Mouse (Mus musculus): ENCODE measurements at regions not wholly inside any gene's neighbourhood (a gene's known extent, or its start where the extent isn't known, plus 50 kb on each side); places are given as distances from the start of the nearest gene placed in this dataset.

DNA sequence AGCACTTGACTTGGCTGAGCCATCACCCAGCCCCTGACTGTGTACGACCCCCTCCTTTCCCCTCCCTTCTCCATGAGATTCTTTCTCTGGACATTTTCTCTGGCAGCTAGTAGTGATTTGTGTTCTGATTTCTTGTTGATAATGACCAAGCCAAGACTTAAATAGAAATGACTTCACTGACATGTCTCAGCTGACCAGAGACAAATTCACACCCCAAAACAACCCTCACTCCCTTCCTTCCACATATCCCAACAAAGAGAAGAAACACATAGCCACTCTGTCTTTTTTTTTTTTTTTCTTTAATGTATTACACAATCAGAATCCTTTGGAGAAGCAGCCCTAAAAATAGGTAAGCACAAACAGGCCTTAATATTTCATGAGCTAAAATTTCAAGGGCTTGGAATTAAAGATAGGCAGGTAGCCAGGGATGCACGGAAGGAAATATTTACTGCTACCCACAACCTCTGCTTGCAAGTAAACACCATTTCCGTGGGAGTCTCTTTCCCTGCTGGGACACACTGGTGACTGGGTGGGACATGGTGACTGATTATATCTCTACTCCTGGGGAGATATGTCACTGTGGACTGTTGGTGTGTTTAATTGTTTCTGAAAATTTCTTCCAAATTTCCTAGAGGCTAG is 272.1 kb upstream of the Adgrl2 start:
- DNase-seq: no peak

GRCm38 (mm10) chr3:149261764-149262163 is 271.4 kb upstream of the Adgrl2 start:
- no peak for DNase-seq

- no peak for DNase-seq
These were observed 268.5 kb upstream of the Adgrl2 start for GRCm38 (mm10) chr3:149258826-149259225.

DNA sequence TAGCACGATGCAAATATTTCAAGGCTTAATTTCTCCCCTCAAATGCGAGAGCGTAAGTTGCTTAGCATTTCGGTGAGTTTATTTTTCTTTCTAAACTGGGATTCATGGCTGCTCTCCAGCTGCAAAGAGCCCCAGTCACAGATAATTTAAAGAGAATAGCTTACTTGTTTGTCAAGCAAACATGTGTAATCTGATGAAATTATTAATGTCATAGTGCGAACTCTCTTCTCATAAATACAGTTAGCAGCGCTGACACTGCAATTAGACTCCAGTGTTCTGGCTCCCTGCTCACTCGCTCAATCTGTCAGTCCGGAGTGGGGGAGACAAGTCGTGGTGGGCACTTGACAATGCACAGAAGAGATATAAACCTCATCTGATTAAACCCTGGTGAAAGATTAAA is 266.5 kb upstream of the Adgrl2 start:
- no peak for DNase-seq

- no peak for DNase-seq
These were observed 262.7 kb upstream of the Adgrl2 start for GRCm38 (mm10) chr3:149253080-149253479.

DNA sequence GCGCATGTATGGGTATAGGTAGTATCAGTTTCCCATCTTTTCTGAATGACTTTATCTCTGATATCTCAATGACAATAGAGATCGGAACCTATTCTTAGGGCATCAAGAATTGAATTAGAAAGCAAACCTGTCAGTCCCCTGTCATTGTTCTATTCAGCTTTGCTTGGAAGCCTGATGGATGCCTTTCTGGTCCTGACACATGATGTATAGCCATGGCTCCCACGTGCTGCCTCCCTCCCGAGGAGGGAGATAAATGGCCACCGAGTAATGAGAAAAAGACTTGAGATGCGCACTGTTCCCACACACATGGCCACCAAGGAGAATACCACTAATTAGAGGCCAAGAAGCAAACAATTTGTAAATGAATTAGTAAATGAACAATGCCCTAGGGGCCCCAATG is 261.8 kb upstream of the Adgrl2 start:
- no peak for DNase-seq

DNA sequence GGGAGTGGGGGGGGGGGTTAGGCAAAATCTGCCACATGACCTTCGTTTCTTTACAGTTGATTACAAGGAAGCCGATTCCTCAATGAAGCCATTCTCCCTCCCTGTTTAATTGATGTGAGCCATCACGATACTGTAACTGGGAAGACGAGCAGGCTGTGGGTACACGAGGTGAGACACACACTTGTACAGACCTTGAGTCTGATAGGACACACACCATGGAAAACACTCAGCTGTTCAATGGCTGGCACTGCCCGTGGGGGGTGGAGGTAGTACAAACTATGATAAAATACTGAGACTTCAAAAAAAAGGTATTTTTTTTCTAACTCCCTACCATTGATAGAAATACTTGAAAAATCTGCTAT is 257.3 kb upstream of the Adgrl2 start:
- DNase-seq: no peak

- no peak for DNase-seq
These were observed 256.7 kb upstream of the Adgrl2 start for GRCm38 (mm10) chr3:149246935-149247625.

DNA sequence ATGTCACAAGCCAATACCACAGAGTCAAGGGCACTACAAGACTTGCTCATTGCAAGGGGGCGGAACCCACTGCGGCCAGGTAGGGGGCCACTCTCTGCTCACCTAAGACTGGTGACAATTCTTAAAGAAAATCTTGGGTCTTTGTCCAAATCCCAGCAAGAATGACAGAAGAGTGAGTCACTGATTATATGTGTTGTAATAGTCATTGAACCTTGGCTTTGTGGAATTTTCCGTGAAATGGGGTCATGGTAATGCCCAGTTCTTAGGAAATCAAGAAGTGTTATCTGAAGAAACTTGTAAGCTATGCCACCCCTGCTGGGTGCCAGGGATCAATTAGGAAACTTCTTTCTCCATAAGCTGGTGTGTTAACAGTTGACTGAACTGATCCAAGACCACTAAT is 249.3 kb upstream of the Adgrl2 start:
- DNase-seq: no peak

- no peak for DNase-seq
These were observed 247.7 kb upstream of the Adgrl2 start for GRCm38 (mm10) chr3:149238076-149238475.

- no peak for DNase-seq
These were observed 244.8 kb upstream of the Adgrl2 start for GRCm38 (mm10) chr3:149235183-149235582.

GRCm38 (mm10) chr3:149233691-149234131 is 243.4 kb upstream of the Adgrl2 start:
- DNase-seq: no peak

- no peak for DNase-seq
These were observed 242.9 kb upstream of the Adgrl2 start for GRCm38 (mm10) chr3:149233191-149233641.

DNA sequence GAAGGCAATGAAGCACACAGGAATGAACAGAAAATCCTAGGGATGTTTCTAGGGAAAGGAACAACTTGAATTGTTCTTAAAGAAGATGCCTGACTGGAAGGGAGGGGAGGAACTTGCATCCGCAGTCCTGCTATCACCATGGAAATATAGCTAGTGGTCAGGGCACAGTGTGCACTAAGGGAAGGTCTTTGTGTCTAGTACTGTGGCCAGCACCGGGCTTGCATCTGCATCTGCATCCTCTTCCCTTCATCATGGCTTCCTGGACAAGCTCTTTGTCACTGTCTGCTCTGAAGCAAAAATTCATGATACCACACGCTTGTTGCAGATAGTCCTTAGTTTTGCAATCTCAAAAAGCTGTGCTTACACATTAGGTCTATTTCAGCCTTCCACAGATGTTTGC is 241.0 kb upstream of the Adgrl2 start:
- DNase-seq: no peak

DNA sequence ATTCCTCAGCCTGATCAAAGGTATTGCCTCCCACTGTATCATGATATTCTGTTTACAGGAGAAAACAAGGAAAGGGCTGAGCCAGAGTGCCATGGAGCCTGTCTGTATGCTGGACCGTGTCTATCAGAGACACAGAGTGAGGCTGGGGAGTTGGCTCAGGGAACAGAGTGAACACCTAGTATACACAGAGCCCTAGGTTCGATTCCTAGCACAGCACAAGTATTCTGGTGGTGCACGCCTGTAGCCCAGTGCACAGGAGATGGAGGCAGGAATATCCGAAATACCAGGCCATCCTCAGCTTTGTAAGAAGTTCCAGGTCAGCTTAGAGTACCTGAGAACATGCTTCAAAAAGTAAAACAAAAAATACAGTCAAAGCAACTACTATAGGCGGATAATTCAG is 237.2 kb upstream of the Adgrl2 start:
- DNase-seq: no peak

DNA sequence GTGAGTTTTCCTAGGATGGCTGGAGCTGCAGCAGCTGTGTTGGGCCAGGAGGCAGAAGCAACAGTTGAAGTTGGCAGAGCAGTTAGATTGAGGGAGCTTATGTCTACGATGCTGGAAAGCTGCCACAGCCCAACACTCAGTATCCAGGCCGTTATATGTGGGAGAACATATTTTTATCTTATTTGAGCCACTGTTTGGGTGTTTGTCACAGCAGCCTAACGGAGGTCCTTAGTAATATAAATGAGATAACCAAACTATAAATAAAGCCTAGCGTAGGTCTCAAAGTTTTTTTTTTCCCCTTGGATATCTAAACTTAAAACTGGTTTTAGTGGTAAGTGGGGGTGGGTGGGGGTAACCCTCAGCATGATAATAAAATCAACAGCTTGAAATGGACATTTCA is 236.4 kb upstream of the Adgrl2 start:
- DNase-seq: no peak

DNA sequence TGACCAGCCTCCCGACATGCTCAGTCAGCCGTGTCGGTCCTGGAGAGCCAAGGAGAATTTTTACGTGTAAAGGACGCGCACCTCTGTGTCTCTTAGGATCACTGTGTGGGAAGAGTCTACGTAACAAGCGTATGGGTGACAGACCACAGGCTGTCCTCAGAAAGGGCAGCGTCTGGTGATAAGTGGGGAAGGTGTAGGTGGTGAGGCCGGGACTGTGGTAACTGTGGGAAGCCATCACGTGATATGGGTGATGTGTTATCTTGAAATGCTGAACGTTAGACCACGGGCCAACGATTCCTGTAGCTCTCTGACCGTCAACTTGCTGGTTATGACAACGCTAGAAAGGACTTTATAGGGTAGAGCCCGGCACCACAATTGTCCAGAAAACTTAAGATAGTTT is 235.3 kb upstream of the Adgrl2 start:
- DNase-seq: no peak

- DNase-seq: no peak
These were observed 233.9 kb upstream of the Adgrl2 start for GRCm38 (mm10) chr3:149224271-149224670.

DNA sequence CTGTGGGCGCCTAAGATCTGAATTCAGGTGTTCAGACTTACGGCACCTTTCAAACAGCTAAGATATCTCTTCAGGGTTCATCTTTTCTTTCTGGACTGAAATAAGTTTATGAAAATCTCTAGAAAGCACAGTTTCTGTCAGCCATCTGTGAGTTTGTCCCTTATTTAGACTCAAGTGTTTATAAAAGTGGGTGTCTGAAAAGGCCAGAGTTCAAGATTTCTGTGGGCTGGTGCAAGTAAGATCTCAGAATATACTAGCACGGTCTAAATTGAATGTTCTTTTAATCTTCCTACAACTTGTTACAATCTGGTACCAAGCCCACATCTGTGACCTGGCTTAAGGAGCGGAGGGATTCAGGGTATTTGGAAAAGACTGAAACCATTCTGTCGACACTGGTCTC is 233.4 kb upstream of the Adgrl2 start:
- DNase-seq: no peak

DNA sequence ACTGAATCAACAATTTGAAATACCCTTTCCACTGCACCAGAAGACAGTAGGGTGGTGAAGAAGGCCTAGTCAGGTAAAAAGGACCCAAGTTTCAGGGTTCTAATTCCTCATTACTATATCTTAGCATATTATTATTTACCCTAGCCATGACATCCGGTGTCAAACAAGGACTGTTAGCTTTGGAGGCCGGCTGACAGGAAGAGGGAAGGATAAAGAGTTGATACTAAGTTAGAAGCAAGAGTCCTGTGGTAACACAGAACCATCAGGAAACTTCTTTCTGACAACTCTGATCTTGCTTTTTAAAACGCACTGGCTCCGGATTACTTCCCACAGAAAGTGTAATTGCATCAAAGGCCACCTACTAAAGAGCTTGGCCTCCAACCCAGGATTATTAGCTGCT is 230.6 kb upstream of the Adgrl2 start:
- no peak for DNase-seq

DNA sequence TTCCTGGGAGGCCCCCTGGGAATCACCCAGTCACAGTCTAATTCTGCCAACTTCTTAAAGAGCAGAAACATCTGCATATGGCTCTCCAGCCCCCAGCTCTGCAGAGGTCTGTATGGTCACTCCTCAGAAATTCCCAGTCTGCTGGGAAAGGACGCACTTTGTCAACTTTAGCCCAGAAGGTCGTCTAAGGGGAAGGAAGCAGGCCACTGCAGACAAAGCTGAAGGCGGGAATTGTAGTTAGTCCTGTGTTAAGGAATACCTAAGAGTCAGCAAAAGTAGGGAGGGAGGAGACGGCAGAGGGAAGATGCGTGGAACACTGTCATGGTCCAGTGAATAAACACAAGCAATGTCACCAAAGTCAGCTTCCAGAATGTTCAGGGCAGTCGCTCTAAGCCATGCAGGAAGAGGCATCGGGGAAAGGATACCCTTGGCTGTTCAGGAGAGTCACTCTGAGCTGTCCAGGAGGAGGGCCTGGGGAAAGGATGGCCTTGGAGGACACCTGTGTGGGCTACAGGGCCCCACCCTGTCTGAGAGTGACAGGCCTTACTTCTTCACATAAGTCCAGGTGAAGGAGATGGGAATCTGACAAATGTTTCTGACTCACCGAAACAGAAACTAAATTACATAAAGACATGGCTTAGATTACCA is 230.1 kb upstream of the Adgrl2 start:
- no peak for DNase-seq

- no peak for DNase-seq
These were observed 229.3 kb upstream of the Adgrl2 start for GRCm38 (mm10) chr3:149219381-149220303.

All from cerebellum, postnatal 36 days (tissue).